Mouse (Mus musculus): ENCODE measurements around the gene 6430531B16Rik. TPM values are rescaled to one million over a fixed set of nuclear protein-coding genes. Genes with fewer than 3 reads are reported as not detected.

The 6430531B16Rik gene
- polyA plus RNA-seq, 1 experiment from 2014 or later, result 1.3 TPM

DNA sequence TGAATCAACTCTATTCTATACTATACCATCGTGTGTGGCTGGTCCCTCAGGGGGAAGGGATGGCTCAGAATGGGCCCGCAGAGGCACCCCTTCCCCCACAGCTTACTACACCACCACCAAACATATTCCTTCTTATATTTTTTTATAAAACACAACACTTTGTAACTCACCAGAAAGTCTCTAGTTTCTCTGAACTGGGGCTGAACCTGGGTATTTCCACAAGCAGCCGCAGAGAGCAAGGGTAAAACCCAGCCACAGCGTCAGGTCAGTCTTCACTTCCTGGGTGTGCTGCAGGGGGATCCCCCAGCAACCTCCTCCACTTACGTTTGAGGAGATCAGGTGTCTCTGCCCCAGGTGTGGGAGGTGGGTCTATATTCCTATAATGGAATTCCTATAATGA lies 10.1 kb downstream of the 6430531B16Rik start:
- Histone ChIP-seq H3K27me3 (replicated peaks; ENCODE audit: low read depth, poor library complexity, severe bottlenecking) (peaks cover 17% of the 10 kb centered on the region; the same call in 1 of the 2 replicates), H3K27ac (replicated peaks) (no peak overlapping the region), H3K4me1 (peaks cover 10% of the 10 kb centered on the region), H3K36me3 (replicated peaks) (no peaks in the 10 kb centered on the region), H3K9me3 (no peaks in the 10 kb centered on the region), H3K4me3 (no peak overlapping the region)
- DNase-seq (ENCODE audit: low spot score), result no peak
- 45% methylated on average over 5 of the region's 5 CpGs for WGBS

DNA sequence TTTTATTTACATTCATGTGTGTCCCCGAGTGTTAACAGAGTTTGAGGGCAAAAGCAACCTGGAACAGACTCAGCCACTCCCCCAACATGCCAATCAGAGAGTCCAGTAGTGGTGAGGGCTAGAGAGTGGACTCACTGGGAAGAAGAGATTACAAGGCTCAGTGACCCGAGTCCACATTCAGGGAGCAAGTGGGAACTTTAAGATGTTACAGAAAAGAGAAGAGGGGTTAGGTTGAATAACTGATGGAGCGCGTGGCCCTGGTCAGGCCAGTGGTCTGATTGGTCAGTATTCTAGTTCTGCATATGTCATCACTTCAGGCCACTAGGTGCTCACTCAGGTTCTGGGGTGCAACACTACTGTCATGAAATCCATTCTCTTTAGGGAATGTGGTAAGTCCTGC lies 11.4 kb downstream of the 6430531B16Rik start:
- H3K4me3 ChIP-seq, result no peak overlapping the region
- DNase-seq (ENCODE audit: low spot score), result no peak
- WGBS, result 13% methylated on average over 4 of the region's 4 CpGs
- peaks cover 17% of the 10 kb centered on the region; the same call in 1 of the 2 replicates for H3K27me3 ChIP-seq (replicated peaks; ENCODE audit: low read depth, poor library complexity, severe bottlenecking)
- H3K27ac ChIP-seq (replicated peaks), result no peak overlapping the region
- H3K4me1 ChIP-seq, result peaks cover 10% of the 10 kb centered on the region
- no peaks in the 10 kb centered on the region for H3K36me3 ChIP-seq (replicated peaks)
- no peaks in the 10 kb centered on the region for H3K9me3 ChIP-seq

DNA sequence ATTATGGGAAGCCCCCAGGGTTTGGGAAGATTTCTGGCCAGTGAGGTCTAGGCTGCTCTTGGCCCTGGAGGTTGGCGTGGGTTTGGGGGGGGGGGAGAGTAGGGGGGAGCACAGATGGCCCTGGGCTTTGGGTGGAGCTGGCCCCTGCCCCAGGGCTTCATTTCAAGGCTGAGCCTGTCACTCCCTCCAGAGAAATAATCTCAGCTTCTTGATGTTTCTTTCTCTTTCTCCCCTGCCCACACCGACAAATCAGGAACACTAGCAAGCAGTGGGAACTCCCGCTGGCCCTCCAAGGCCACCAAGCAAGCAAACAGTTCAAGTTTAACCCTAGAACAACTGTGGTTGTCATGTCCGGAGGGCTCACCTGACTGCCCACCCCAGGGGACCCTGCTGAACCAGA lies 14.7 kb downstream of the 6430531B16Rik start:
- H3K27me3 ChIP-seq (replicated peaks; ENCODE audit: low read depth, poor library complexity, severe bottlenecking), result peaks cover 14% of the 10 kb centered on the region
- no peaks in the 10 kb centered on the region for H3K36me3 ChIP-seq (replicated peaks)
- H3K9me3 ChIP-seq, result no peaks in the 10 kb centered on the region
- 73% methylated on average over 4 of the region's 4 CpGs for WGBS
- no peak overlapping the region for H3K4me3 ChIP-seq
- H3K4me1 ChIP-seq, result no peaks in the 10 kb centered on the region
- H3K27ac ChIP-seq (replicated peaks), result no peak overlapping the region
- no peak for DNase-seq (ENCODE audit: low spot score)

DNA sequence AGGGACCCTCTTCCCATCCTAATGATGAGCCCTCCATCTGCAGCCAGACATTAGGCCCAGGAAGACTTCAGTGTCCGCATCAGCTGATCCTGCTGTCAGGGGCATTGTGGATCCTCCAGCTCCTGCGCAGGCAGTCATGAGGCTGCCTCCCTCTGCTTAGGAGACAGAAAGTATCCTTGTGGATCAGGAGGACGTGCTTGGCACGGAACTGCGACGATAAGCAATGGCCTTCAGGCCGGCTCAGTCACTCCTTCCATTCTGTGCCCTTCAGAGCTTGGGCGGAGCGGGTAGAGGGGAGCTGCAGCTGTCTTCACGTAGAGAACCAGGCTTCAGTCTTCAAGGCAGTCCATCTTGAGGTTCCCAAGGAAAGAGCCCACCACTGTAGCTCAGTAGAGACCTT lies 17.4 kb downstream of the 6430531B16Rik start:
- 88% methylated on average over 10 of the region's 10 CpGs for WGBS
- Histone ChIP-seq H3K36me3 (replicated peaks) (no peaks in the 10 kb centered on the region), H3K4me3 (no peak overlapping the region), H3K27ac (replicated peaks) (no peak overlapping the region), H3K4me1 (peaks cover 4% of the 10 kb centered on the region), H3K9me3 (no peaks in the 10 kb centered on the region), H3K27me3 (replicated peaks; ENCODE audit: low read depth, poor library complexity, severe bottlenecking) (peaks cover 27% of the 10 kb centered on the region)
- no peak for DNase-seq (ENCODE audit: low spot score)

DNA sequence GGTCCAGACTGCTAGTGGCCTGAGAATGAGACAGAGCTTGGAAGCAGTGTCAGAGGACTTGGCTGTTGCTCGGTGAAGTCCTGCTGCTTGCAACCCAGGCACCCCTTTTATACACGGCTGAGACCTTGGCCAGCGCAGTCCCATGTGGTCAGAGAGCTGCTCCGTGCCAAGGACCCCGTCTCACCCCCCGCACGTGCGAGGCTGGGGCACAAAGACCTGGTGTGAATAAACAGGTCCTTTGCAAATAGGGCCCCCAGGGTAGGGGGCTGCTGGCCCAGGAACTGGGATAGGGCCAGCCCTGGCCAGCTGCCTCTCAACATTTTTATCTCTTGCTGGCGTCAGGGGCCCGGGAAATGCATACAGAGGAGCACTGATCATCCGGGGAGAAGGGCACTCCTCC lies 20.6 kb downstream of the 6430531B16Rik start:
- Histone ChIP-seq H3K27me3 (replicated peaks; ENCODE audit: low read depth, poor library complexity, severe bottlenecking) (peaks cover 45% of the 10 kb centered on the region), H3K36me3 (replicated peaks) (no peaks in the 10 kb centered on the region), H3K4me1 (peaks cover 4% of the 10 kb centered on the region), H3K27ac (replicated peaks) (no peak overlapping the region), H3K4me3 (no peak overlapping the region), H3K9me3 (no peaks in the 10 kb centered on the region)
- WGBS, result 43% methylated on average over 11 of the region's 11 CpGs
- DNase-seq (ENCODE audit: low spot score), result no peak

DNA sequence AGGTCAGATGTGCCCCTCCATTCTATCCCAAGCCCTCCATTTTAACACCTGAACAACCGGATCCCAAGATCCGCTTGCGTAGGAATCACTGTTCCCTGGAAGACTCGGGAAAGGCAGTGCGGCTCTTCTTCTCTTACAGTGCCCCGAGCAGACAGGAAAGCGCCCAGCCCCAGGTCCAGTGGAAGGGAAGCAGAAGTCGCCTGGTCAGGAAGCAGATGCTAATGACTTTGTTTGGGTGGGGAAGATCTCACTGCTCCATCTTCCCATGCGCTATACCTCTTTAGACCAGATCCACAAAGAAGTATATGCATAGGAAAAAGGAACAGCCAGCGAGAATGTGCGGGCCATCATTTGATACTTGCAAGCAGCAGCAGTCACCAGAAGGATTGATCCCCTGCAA lies 21.1 kb downstream of the 6430531B16Rik start:
- no peak overlapping the region for H3K4me3 ChIP-seq
- no peaks in the 10 kb centered on the region for H3K9me3 ChIP-seq
- peaks cover 48% of the 10 kb centered on the region for H3K27me3 ChIP-seq (replicated peaks; ENCODE audit: low read depth, poor library complexity, severe bottlenecking)
- no peak overlapping the region for H3K27ac ChIP-seq (replicated peaks)
- no peak for DNase-seq (ENCODE audit: low spot score)
- peaks cover 4% of the 10 kb centered on the region for H3K4me1 ChIP-seq
- no peaks in the 10 kb centered on the region for H3K36me3 ChIP-seq (replicated peaks)
- WGBS, result 52% methylated on average over 11 of the region's 11 CpGs

DNA sequence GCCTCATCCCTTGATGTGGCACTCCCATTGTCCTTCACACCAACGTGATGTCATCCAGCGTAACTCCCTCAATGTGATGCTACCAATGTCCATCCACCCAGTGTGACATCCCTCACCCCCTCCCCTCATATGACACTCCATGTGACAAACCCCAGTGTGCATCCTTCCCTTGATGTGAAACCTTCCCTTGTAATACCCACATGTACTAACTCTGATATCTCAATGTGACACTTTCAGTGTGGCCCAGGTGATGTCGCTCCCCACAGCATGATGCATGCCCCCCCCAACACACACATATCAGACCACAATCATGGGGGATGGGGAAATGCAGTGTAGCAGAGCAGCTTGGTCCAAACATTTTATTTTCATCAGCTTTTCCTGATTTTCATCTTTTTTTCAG lies 21.9 kb downstream of the 6430531B16Rik start:
- Histone ChIP-seq H3K27ac (replicated peaks) (no peak overlapping the region), H3K27me3 (replicated peaks; ENCODE audit: low read depth, poor library complexity, severe bottlenecking) (peaks cover 56% of the 10 kb centered on the region), H3K4me3 (no peak overlapping the region), H3K9me3 (no peaks in the 10 kb centered on the region), H3K36me3 (replicated peaks) (no peaks in the 10 kb centered on the region), H3K4me1 (peaks cover 11% of the 10 kb centered on the region)
- DNase-seq (ENCODE audit: low spot score), result no peak
- WGBS, result 80% methylated on average over 3 of the region's 3 CpGs

DNA sequence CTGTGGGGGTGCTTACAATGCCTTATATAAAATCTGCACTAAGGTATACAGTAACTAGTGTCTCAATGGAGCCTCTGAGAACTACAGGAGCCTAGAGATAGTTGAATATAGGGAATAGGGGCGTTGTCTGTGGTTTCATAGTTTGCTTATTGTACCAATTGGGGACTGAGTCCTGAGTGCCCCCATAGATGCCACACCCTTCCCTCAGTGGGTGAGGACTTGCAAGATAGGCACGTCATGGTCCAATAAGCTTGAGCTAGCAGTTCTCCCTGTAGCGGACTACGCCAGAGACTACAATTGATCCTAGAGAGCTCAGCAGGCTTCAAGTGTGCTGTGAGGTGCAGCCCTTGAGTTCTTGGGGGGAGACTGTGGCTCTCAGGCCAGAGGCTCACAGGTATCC lies 23.1 kb downstream of the 6430531B16Rik start:
- Histone ChIP-seq H3K27ac (replicated peaks) (no peak overlapping the region), H3K4me3 (no peak overlapping the region), H3K9me3 (no peaks in the 10 kb centered on the region), H3K4me1 (peaks cover 20% of the 10 kb centered on the region), H3K36me3 (replicated peaks) (no peaks in the 10 kb centered on the region), H3K27me3 (replicated peaks; ENCODE audit: low read depth, poor library complexity, severe bottlenecking) (peaks cover 62% of the 10 kb centered on the region)
- WGBS, result 81% methylated on average over 4 of the region's 4 CpGs
- no peak for DNase-seq (ENCODE audit: low spot score)

DNA sequence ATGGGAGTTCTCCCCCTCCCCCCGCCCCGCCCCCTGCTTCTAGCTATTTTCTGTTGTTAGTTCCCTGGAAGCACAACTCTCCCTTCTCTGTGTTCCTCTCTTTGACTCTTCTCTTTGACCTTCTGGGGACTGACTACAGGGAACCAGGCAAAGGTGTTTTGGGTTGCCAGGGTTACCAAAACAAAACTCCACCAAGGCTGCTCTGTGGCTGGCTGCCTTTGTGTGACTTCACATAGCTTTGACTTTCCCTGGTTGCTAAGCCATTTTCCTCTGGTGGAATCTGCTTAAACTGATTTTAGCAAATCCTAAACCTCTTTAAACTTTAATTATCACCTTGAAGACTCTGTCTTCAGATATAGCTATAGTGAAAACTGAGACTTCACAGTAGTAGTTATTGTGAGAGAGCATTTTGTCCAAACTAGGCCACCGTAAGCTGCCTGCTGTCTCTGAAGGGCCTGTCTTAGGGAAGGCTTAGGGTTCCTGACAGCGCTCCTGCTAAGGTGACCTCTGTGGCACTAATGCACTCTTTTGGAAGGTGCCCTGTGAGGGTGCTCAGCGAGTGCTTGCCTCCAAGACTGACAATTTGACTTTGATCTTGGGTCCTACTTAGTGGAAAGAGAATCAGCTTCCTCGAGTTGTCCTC lies 26.4 kb downstream of the 6430531B16Rik start:
- Histone ChIP-seq H3K36me3 (replicated peaks) (no peaks in the 10 kb centered on the region), H3K4me3 (no peak overlapping the region), H3K27ac (replicated peaks) (no peak overlapping the region), H3K9me3 (no peaks in the 10 kb centered on the region), H3K27me3 (replicated peaks; ENCODE audit: low read depth, poor library complexity, severe bottlenecking) (peaks cover 76% of the 10 kb centered on the region), H3K4me1 (peaks cover 26% of the 10 kb centered on the region)
- WGBS, result 57% methylated on average over 6 of the region's 6 CpGs
- DNase-seq (ENCODE audit: low spot score), result peak; percentile 33

DNA sequence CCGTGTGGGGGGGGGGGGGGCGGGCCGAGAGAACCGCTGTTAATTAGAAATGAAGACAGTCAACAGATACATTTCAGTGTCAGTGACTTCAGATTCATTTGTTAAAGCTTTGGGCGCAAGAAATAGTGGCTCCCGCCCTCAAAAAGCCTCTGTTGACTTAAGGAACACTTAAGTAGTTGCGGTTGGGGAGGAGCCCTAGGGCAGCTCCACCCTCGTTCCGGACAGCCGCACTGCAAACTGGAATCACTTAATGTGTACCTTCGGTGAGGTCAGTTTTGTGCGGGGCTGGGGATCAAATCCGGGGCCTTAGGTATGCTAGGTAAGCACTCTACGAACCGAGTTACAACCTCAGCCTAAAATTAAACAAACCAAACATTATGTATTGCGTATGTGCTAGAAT lies 27.5 kb downstream of the 6430531B16Rik start:
- H3K4me3 ChIP-seq, result peak overlapping the region; percentile 65
- no peaks in the 10 kb centered on the region for H3K36me3 ChIP-seq (replicated peaks)
- H3K27ac ChIP-seq (replicated peaks), result peak overlapping the region; percentile 41; the same call in 1 of the 2 replicates
- peaks cover 77% of the 10 kb centered on the region for H3K27me3 ChIP-seq (replicated peaks; ENCODE audit: low read depth, poor library complexity, severe bottlenecking)
- H3K9me3 ChIP-seq, result no peaks in the 10 kb centered on the region
- WGBS, result 5% methylated on average over 16 of the region's 16 CpGs
- peak; percentile 52 for DNase-seq (ENCODE audit: low spot score)
- peaks cover 26% of the 10 kb centered on the region for H3K4me1 ChIP-seq

DNA sequence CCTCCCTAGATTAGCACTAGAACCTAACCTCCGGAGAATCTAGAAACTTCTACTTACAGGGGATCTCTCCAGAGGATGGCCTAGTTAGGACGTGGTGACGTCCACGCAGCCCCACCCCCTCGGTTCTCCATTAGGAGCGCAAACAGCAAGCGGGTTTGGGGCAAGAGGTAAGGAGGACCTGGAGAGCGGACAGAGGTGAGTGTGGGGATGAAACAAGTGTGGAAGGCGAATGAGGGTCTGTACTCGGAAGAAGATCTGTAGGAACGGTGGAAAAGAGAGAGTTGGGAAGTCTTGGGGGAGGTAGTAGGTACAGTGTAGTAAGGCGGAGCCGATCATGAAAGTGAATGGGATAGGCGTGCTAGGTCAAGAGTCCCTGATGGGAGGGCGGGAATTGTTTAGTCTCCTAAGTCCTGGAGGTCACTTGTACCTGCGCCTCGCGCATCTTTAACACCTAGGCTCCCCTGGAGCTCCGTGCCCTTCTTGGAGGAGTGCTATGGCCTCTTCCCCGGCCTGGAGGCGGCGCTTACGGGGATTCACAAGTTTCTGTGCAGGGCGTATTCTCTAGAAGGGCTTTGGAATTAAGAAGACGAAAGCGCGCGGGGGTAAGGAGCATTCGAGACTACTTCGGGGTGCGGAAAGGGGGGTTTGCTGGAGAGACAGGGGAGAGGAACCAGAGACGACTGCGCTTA lies 28.1 kb downstream of the 6430531B16Rik start:
- Histone ChIP-seq H3K4me1 (peaks cover 26% of the 10 kb centered on the region), H3K36me3 (replicated peaks) (no peaks in the 10 kb centered on the region), H3K9me3 (no peaks in the 10 kb centered on the region), H3K27me3 (replicated peaks; ENCODE audit: low read depth, poor library complexity, severe bottlenecking) (peaks cover 77% of the 10 kb centered on the region), H3K27ac (replicated peaks) (peak overlapping the region; percentile 41), H3K4me3 (peak overlapping the region; percentile 65)
- under 1% methylated on average over 33 of the region's 33 CpGs for WGBS
- peak; percentile 68 for DNase-seq (ENCODE audit: low spot score)

DNA sequence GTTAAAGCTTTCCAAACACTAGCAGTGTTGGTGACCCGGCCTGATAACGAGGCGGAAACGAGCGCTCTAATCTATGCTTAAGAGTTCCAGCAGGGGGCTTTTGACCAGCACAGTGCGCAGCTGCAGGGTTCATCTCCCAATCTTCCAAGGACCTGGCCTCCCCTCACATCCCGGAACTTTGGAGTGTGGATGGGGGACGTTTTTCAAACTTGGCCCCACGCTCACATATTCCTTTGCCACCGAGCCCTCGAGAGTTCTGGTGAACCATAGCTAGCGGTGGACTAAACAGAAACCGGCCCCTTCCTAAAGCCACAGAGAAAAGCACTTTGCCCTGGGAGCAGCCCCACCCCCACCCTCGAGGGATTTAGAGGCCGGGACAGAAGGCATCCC lies 28.7 kb downstream of the 6430531B16Rik start:
- 1% methylated on average over 15 of the region's 15 CpGs for WGBS

DNA sequence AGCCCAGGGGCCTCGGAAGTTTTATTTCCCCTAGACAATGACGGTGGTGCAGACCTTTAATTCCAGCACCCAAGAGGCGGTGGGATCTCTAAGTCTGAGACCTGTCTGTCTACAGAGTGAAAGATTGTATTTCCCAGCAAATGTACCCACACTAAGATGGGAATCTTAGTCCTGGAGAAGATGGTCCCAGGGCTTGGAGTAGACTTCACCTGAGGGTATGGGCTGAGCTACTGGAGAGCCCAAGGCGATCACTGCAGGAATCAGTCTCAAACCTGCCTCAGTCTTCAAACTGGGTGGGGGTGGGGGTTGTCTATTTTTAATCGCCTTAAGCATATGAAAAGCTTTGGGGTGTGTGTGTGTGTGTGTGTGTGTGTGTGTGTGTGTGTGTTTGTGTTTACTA lies 32.5 kb downstream of the 6430531B16Rik start:
- 23% methylated on average over 5 of the region's 5 CpGs for WGBS

More for the DNA sequence above, 28.7 kb downstream of the 6430531B16Rik start:
- H3K27ac ChIP-seq (replicated peaks), result peak overlapping the region; percentile 41
- H3K4me3 ChIP-seq, result peak overlapping the region; percentile 65
- no peaks in the 10 kb centered on the region for H3K36me3 ChIP-seq (replicated peaks)
- H3K4me1 ChIP-seq, result peaks cover 26% of the 10 kb centered on the region
- H3K27me3 ChIP-seq (replicated peaks; ENCODE audit: low read depth, poor library complexity, severe bottlenecking), result peaks cover 78% of the 10 kb centered on the region
- no peaks in the 10 kb centered on the region for H3K9me3 ChIP-seq
- DNase-seq (ENCODE audit: low spot score), result peak; percentile 73

More for the DNA sequence above, 32.5 kb downstream of the 6430531B16Rik start:
- DNase-seq (ENCODE audit: low spot score), result no peak
- H3K27ac ChIP-seq (replicated peaks), result no peak overlapping the region
- H3K4me1 ChIP-seq, result peaks cover 29% of the 10 kb centered on the region
- H3K36me3 ChIP-seq (replicated peaks), result no peaks in the 10 kb centered on the region
- H3K4me3 ChIP-seq, result no peak overlapping the region
- H3K9me3 ChIP-seq, result no peaks in the 10 kb centered on the region
- peaks cover 97% of the 10 kb centered on the region for H3K27me3 ChIP-seq (replicated peaks; ENCODE audit: low read depth, poor library complexity, severe bottlenecking)

Measured in embryonic facial prominence, embryonic 10.5 days (tissue).